Mouse (Mus musculus): Measurements from ENCODE around the gene Twsg1.

GRCm38 (mm10) chr17:65950622-65951404 lies at the start of gene Twsg1:
- TF ChIP-seq CTCF (IDR thresholded peaks at IDR 0.05; ENCODE audit: low read depth, low read length) (peak; percentile 85), POLR2A (IDR thresholded peaks at IDR 0.05; ENCODE audit: extremely low read depth, insufficient read depth, low read length) (peak; percentile 45; the same call in 1 of the 2 replicates)

Measured in liver, adult 2 months (tissue).